Mouse (Mus musculus): ENCODE measurements around the gene Zfp641.

Gene Zfp641

DNA sequence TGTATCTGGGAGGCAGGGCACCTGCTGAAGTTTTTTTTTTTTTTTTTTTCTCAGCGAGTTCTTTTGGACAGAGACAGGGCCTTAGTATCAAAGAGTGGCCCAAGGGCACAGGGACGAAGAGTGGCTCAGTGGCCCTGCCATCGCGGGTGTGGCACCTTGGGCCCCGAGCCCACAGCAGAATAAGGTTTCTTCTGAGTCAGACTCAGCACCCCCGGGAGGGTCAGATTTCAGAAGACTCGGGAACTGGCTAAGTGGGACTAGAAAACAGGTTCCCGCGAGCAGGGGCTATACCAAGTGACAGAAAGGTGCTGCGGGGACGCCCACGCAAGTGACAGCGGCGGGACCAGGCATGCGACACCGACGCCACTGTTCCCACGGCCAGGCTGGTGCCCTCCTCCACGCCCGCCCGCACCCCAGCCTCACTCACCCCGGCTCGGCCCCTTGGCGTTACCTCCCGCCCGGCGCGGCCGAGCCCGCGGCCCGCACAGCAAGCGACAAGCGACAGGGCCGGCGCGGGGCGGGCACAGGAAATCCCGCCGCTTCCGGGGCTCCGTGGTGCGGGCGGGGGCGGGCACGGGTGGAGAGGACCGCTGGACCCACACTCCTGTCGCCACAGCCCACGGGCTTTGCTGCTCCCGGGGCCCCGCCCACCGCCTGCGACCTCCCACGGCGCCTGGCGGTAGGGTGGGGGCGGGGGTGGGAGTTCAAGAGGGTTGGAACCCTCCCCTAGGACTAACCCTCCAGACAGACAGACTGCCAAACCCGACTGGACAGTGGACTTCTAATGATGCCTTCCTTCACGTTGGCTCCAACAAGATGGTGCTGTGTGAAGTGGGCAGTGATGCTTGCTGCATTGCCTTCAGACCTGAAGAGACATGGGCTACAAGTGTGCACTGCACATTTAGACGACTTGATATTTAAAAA, at the start of gene Zfp641:
Zfp641 (minus strand) TSS at position 534 of the 924 bp plus-strand sequence.
- in situ Hi-C loops (cut with MboI; ENCODE audit: unreplicated experiment in 2 of 2), result no loop called here

DNA sequence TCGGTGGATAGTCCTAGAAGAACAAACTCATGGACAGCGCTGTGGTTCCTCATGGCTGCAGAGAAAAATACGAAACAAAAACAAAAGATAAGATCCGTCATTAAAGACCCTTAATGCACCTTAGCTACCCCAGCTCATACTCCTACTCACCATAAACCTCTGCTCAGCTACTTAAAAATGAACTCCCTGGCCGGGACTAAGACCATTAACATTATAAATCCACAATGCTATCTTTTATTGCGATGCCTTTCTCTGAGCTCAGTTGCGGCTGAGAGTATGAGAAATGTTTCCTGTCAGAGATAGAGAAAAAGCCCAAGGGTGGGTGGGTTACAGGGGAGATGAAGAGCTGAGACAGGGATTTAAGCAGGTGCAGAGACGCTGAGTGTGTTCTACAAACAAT, 44.9 kb upstream of the Zfp641 start, which contains the start of gene Olfr284:
Olfr284 (minus strand) TSS at position 101 of the 400 bp plus-strand sequence.
- in situ Hi-C loops (cut with MboI; ENCODE audit: unreplicated experiment in 2 of 2), result no loop called here

DNA sequence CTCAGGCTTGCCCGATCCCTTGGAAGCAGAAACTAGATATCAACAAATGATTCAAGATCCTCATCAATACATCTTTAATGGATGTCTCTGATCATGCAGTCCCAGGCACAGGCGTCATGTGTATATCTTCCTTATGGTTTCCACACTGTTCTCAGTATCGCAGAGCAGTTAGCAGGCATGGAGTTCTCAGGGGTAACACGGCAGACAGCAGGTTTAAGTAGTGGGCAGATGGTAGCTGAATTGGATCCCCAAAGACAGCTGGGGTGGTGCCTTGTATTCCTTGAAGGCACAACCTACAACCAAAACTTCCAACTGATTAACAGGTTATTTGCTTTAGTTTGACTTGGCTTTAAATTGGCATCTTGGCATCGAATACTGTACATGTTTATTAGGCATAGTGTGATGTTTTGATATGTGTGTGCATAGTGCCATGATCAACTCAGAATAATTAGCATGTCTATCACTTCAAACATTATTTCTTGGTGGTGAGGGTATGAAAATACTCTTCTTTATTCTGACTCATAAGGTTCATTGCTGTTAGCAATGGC, 21.3 kb upstream of the Zfp641 start, which contains the start of gene Olfr285:
Olfr285 (minus strand) TSS at position 177 of the 548 bp plus-strand sequence.
- in situ Hi-C loops (cut with MboI; ENCODE audit: unreplicated experiment in 2 of 2), result no loop called here

DNA sequence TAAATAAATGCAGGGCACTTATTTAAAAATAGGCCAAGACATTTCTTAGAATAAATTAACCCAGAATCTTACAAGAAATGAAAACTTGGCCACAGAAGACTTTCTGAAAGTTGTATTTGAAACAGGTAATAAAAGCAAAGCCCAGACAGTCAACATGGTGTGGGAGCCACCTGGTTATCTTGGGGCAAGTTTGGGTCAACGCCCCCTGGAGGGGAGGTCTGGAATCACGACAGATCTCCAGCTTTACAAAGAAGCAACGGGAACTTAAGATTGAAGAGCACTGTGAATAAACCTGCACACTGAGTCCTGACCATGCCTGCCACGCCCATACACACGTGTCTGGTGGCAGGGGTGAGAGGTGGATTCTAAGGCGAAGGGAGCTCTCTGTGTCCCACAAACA, 19.7 kb upstream of the Zfp641 start:
- in situ Hi-C loops (cut with MboI; ENCODE audit: unreplicated experiment in 2 of 2), result no loop called here

DNA sequence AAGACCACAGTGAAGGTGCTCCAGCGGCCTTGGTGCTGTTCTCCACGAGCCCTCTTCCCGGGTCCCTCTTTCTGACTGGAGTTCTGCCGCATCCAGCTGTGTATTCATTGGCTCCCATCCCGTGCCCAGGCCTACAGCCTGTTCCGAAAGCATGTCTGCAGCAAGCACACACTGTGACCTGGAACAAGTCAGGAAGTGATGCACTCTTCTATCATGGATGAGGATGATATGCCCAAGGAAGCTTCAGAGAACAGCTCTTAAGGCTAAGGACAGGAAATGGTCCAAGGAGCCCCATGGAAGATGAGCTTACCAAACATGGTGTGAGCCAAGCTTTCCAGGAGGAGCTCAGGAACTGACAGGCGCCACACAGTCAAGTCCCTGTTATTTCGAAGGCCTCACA, 2.3 kb downstream of the Zfp641 start:
- in situ Hi-C loops (cut with MboI; ENCODE audit: unreplicated experiment in 2 of 2), result no loop called here

DNA sequence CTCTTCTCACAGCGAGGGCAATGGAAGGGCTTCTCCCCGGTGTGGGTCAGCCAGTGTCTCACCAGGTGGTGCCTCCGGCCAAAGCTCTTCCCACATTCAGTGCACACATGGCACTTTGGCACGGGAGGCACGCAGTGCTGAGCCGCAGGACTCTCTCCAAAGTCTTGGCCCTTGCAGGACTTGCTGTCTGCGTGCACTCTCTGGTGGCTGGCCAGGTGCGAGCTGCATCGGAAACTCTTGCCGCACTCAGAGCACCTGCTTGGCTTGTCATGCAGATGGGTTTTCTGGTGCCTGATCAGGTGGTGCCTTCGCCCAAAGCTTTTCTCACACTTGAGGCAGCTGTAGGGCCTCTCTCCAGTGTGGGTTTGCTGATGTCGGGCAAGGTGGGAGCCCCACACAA, 7.4 kb downstream of the Zfp641 start:
- in situ Hi-C loops (cut with MboI; ENCODE audit: unreplicated experiment in 2 of 2), result no loop called here

DNA sequence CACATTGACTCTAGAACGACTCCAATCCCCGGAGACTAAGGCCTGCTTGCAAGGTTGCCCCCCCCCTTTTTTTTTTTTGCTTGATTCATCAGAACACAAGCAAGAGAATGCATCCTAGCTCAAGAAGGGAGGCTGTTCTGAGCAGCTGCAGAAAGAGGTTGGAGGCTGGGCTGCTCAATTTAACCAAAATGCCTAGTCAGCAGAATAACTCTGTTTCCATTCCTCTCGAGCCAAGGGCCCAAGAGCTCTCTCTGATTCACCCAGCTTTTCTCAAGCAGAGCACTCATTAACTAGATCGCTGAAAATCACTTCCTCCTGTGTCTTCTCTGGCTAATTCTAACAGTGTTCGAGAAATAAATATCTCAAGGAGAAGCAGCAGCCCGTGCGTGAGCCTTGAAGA, 9.5 kb downstream of the Zfp641 start:
- in situ Hi-C loops (cut with MboI; ENCODE audit: unreplicated experiment in 2 of 2), result no loop called here

DNA sequence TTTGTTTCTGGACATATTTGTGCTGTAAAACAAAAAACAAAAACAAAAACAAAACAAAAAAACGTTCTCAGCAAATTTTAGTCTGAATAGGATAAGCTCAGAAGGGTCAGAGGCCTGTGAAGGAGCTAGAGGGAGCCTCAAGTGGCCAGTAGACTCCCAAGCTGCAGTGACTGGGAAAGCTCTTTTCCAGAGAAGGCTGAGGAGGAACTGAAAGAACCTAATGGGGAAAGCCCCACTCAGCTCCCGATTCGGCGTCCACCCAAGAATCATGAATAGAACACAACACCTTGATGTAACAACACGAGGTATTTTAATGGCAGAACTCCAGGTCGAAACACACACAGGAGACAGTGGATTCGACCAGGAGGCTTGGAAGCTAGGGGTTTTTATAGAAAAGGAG, 38.2 kb downstream of the Zfp641 start:
- in situ Hi-C loops (cut with MboI; ENCODE audit: unreplicated experiment in 2 of 2), result no loop called here

DNA sequence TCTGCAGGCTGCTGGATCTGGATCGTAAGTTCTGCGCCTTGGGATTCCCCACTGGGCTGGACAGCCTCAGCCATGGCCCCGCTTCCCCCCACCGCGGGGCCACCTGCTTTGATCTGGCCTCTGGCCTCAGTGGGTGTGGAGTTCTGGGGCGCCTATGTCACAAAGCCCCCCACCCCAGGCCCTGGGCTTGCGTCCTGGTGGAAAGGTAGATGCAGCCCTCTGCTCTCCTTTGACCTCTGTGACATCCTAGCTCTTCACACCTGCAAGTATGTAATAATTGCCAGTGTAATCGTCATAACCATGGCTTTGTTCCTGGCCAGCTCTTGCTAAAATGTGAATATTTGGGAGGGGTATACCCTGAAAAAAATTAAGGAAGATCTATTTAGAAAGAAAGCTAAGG, 38.8 kb downstream of the Zfp641 start, which contains the start of gene H1fnt:
H1fnt (minus strand) TSS at position 101 of the 400 bp plus-strand sequence.
- in situ Hi-C loops (cut with MboI; ENCODE audit: unreplicated experiment in 2 of 2), result no loop called here

DNA sequence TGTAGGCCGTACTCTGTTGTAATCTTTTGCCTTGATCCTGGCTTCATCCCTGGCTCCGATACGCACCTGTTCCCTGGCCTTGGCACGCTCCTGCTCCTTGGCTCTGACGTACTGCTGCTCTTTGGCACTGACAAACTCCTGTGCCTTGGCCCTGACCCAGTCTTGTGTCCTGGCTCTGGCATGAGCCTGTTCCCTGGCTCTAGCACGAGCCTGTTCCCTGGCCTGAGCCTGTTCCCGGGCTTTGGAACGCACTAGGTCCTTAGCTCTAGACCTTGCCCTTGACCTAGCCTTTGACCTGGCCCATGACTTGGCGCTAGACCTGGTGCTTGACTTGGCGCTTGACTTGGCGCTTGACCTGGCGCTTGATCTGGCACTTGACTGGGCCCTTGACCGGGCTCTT, 39.7 kb downstream of the Zfp641 start:
- in situ Hi-C loops (cut with MboI; ENCODE audit: unreplicated experiment in 2 of 2), result no loop called here
